Mouse (Mus musculus): ENCODE measurements at regions not wholly inside any gene's neighbourhood (a gene's known extent, or its start where the extent isn't known, plus 50 kb on each side); places are given as distances from the start of the nearest gene placed in this dataset.

DNA sequence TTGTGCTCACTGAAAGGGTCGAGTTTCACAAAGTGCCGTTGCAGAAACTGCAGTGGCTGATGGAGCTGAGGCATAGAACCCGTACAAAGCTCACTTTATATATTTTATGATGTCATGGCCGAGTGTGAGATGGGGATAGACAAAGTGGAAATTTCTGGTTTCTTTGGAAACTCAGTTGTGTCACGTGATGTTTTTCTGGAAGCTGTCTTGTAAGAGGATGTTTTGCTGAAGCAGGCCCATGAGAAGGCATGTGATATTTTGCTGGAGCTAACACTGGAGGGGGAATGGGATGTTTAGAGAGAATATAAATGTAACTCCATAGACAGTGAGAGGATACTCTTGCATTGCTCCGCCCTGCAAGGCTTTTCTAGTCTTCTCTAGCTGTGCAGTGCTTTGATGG is 311.7 kb downstream of the Tmem132b start:
- ATAC-seq (ENCODE audit: insufficient read depth, low read depth) (no peak), DNase-seq (ENCODE audit: low spot score) (no peak)
- Histone ChIP-seq H3K9ac (replicated peaks; ENCODE audit: low read depth, low read length) (no peak overlapping the region), H3K36me3 (replicated peaks; ENCODE audit: control insufficient read depth, insufficient read depth, low read length) (no peaks in the 10 kb centered on the region), H3K4me2 (ENCODE audit: low read depth, low read length) (no peak overlapping the region), H3K4me1 (ENCODE audit: control insufficient read depth, insufficient read depth) (no peaks in the 10 kb centered on the region), H3K27me3 (ENCODE audit: control insufficient read depth, insufficient read depth, low read length) (no peaks in the 10 kb centered on the region), H3K9me3 (replicated peaks; ENCODE audit: control insufficient read depth, low read length) (peaks cover 5% of the 10 kb centered on the region), H3K27ac (ENCODE audit: low read depth) (no peak overlapping the region), H3K4me3 (ENCODE audit: low read depth, low read length) (no peak overlapping the region)
- TF ChIP-seq EP300 (IDR thresholded peaks at IDR 0.05; ENCODE audit: low read depth) (no peak), CTCF (IDR thresholded peaks at IDR 0.05; ENCODE audit: low read depth) (no peak)
- 61% methylated on average over 6 of the region's 6 CpGs for WGBS

DNA sequence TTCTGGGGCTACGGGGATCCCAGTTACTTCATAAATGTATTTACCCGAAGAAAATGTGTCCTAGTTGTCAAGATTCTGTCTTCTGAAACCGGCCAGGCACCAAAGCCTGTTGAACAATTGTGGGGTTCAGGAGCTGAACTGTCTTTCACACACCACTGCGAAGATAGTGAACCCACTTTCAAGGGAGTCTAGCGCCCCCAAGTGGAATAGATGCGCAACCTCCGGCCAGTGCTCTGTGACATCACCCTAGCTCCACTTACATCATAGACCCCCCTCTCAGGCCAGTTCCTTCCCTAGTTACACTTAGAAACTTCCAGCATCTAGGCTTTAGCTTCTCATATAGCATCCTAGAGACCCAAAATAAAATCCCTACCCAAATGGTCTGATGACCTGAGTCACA is 318.1 kb downstream of the Tmem132b start:
- no peaks in the 10 kb centered on the region for H3K27me3 ChIP-seq (ENCODE audit: control insufficient read depth, insufficient read depth, low read length)

DNA sequence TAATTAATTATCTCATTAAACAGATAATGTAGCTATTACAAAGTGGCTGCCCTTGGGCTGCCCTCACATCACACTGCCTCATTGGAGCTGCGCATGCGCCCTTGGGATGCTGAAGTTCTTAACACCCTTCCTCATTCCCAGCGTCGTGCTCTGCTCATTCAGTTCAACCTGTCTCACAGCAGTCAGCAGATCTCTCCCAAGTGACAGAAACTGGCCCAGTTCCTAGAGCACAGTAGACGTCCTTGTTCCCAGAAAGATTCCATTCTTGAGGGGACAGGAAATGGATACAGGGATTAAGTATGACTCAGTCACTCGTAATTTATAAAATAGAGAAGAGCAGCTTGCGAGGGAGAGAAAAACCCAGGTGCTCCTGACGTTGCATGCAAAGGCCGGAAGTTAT is 344.7 kb downstream of the Tmem132b start:
- H3K9ac ChIP-seq (replicated peaks; ENCODE audit: low read depth, low read length) = no peak overlapping the region
- H3K27me3 ChIP-seq (ENCODE audit: control insufficient read depth, insufficient read depth, low read length) = no peaks in the 10 kb centered on the region
- H3K9me3 ChIP-seq (replicated peaks; ENCODE audit: control insufficient read depth, low read length) = peaks cover 5% of the 10 kb centered on the region; the same call in 1 of the 2 replicates
- WGBS = 77% methylated on average over 9 of the region's 9 CpGs
- TF ChIP-seq EP300 (IDR thresholded peaks at IDR 0.05; ENCODE audit: low read depth) = no peak
- H3K4me2 ChIP-seq (ENCODE audit: low read depth, low read length) = no peak overlapping the region
- DNase-seq (ENCODE audit: low spot score) (no peak), ATAC-seq (ENCODE audit: insufficient read depth, low read depth) (no peak)
- no peaks in the 10 kb centered on the region for H3K4me1 ChIP-seq (ENCODE audit: control insufficient read depth, insufficient read depth)
- H3K36me3 ChIP-seq (replicated peaks; ENCODE audit: control insufficient read depth, insufficient read depth, low read length) = no peaks in the 10 kb centered on the region
- H3K4me3 ChIP-seq (ENCODE audit: low read depth, low read length) = no peak overlapping the region
- H3K27ac ChIP-seq (ENCODE audit: low read depth) = no peak overlapping the region

More for the DNA sequence above, 318.1 kb downstream of the Tmem132b start:
- H3K4me1 ChIP-seq (ENCODE audit: control insufficient read depth, insufficient read depth) = no peaks in the 10 kb centered on the region
- 76% methylated on average over 7 of the region's 7 CpGs for WGBS
- H3K4me2 ChIP-seq (ENCODE audit: low read depth, low read length) = no peak overlapping the region
- TF ChIP-seq EP300 (IDR thresholded peaks at IDR 0.05; ENCODE audit: low read depth) (no peak), CTCF (IDR thresholded peaks at IDR 0.05; ENCODE audit: low read depth) (no peak)
- ATAC-seq (ENCODE audit: insufficient read depth, low read depth) (no peak), DNase-seq (ENCODE audit: low spot score) (no peak)
- no peak overlapping the region for H3K4me3 ChIP-seq (ENCODE audit: low read depth, low read length)
- H3K9me3 ChIP-seq (replicated peaks; ENCODE audit: control insufficient read depth, low read length) = peaks cover 11% of the 10 kb centered on the region; the same call in 1 of the 2 replicates
- H3K36me3 ChIP-seq (replicated peaks; ENCODE audit: control insufficient read depth, insufficient read depth, low read length) = no peaks in the 10 kb centered on the region
- no peak overlapping the region for H3K9ac ChIP-seq (replicated peaks; ENCODE audit: low read depth, low read length)
- H3K27ac ChIP-seq (ENCODE audit: low read depth) = no peak overlapping the region

DNA sequence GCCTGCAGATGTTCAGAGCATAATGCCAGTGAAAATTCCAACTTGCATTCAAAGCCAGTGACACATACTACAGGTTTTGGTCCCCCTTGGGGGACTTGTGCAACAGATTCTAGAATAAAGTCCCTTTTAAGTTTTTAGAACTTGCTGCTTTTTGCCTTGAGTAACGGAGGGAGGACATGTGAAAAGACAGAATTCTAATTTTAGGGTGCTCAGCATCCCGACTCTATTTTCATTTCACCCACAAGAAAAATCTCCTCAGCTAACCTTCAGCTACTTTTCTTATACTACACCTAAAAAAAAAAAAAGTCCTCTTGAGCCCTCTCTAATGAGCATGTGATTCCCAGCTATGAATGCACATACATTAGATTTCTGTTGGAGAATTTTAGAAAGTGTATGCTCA is 357.3 kb downstream of the Tmem132b start:
- TF ChIP-seq CTCF (IDR thresholded peaks at IDR 0.05; ENCODE audit: low read depth) = no peak
- no peak for TF ChIP-seq EP300 (IDR thresholded peaks at IDR 0.05; ENCODE audit: low read depth)
- no peaks in the 10 kb centered on the region for H3K4me1 ChIP-seq (ENCODE audit: control insufficient read depth, insufficient read depth)
- H3K9ac ChIP-seq (replicated peaks; ENCODE audit: low read depth, low read length) = no peak overlapping the region
- peaks cover 12% of the 10 kb centered on the region for H3K9me3 ChIP-seq (replicated peaks; ENCODE audit: control insufficient read depth, low read length)
- H3K4me2 ChIP-seq (ENCODE audit: low read depth, low read length) = no peak overlapping the region
- no peaks in the 10 kb centered on the region for H3K27me3 ChIP-seq (ENCODE audit: control insufficient read depth, insufficient read depth, low read length)
- H3K4me3 ChIP-seq (ENCODE audit: low read depth, low read length) = no peak overlapping the region
- WGBS = 58% methylated on average over 2 of the region's 2 CpGs
- no peak overlapping the region for H3K27ac ChIP-seq (ENCODE audit: low read depth)
- no peaks in the 10 kb centered on the region for H3K36me3 ChIP-seq (replicated peaks; ENCODE audit: control insufficient read depth, insufficient read depth, low read length)
- no peak for DNase-seq (ENCODE audit: low spot score)
- ATAC-seq (ENCODE audit: insufficient read depth, low read depth) = no peak

DNA sequence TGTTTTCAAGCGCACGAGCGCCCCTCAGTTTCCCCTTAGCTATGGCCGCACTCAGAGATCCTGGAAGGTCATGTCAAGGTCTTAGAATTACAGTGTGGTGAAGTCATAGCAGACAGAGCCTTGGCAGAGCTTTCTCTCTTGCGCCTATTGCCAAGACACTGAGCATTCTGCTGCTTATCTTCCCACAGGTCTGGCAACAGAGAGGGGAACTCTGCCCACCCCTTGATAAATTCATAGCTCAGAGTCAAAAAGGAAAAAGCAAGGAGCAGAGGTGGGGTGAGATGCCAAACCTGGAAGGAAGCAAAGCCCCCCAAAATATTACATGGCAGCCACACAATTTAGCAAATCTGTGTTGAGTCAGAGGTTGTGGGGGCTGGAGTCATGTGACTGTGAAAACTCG is 362.3 kb downstream of the Tmem132b start:
- Histone ChIP-seq H3K4me2 (ENCODE audit: low read depth, low read length) (no peak overlapping the region), H3K9me3 (replicated peaks; ENCODE audit: control insufficient read depth, low read length) (peaks cover 22% of the 10 kb centered on the region), H3K4me3 (ENCODE audit: low read depth, low read length) (no peak overlapping the region), H3K9ac (replicated peaks; ENCODE audit: low read depth, low read length) (no peak overlapping the region), H3K27ac (ENCODE audit: low read depth) (no peak overlapping the region), H3K4me1 (ENCODE audit: control insufficient read depth, insufficient read depth) (no peaks in the 10 kb centered on the region), H3K36me3 (replicated peaks; ENCODE audit: control insufficient read depth, insufficient read depth, low read length) (no peaks in the 10 kb centered on the region), H3K27me3 (ENCODE audit: control insufficient read depth, insufficient read depth, low read length) (no peaks in the 10 kb centered on the region)
- TF ChIP-seq CTCF (IDR thresholded peaks at IDR 0.05; ENCODE audit: low read depth) = no peak
- TF ChIP-seq EP300 (IDR thresholded peaks at IDR 0.05; ENCODE audit: low read depth) = no peak
- DNase-seq (ENCODE audit: low spot score) (no peak), ATAC-seq (ENCODE audit: insufficient read depth, low read depth) (no peak)
- WGBS = 62% methylated on average over 6 of the region's 6 CpGs

DNA sequence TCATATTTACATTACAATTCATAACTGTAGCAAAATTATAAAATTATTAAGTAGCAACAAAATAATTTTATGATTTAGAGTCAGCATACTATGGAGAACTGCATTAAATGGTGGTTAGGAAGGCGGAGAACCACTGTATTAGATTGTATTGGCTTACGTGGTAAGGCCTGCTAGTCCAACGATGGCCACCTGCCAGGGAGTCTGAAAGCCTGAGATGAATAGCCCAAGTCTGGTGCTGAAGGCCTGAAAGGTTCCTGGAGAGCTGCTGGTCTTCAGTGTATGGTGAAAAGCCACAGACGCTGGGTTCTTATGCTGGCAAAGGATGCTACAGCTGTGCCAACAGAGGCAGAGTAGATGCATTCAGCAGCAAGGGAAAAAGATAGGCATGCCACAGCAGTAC is 370.5 kb downstream of the Tmem132b start:
- no peaks in the 10 kb centered on the region for H3K4me1 ChIP-seq (ENCODE audit: control insufficient read depth, insufficient read depth)
- WGBS = 67% methylated on average over 4 of the region's 4 CpGs
- DNase-seq (ENCODE audit: low spot score) (no peak), ATAC-seq (ENCODE audit: insufficient read depth, low read depth) (no peak)
- TF ChIP-seq EP300 (IDR thresholded peaks at IDR 0.05; ENCODE audit: low read depth) (no peak), CTCF (IDR thresholded peaks at IDR 0.05; ENCODE audit: low read depth) (no peak)
- H3K4me2 ChIP-seq (ENCODE audit: low read depth, low read length) = no peak overlapping the region
- no peak overlapping the region for H3K27ac ChIP-seq (ENCODE audit: low read depth)
- H3K4me3 ChIP-seq (ENCODE audit: low read depth, low read length) = no peak overlapping the region
- H3K9ac ChIP-seq (replicated peaks; ENCODE audit: low read depth, low read length) = no peak overlapping the region
- H3K9me3 ChIP-seq (replicated peaks; ENCODE audit: control insufficient read depth, low read length) = peaks cover 3% of the 10 kb centered on the region; the same call in 1 of the 2 replicates
- H3K36me3 ChIP-seq (replicated peaks; ENCODE audit: control insufficient read depth, insufficient read depth, low read length) = no peaks in the 10 kb centered on the region
- H3K27me3 ChIP-seq (ENCODE audit: control insufficient read depth, insufficient read depth, low read length) = no peaks in the 10 kb centered on the region
